Mouse (Mus musculus) forebrain, embryonic 14.5 days (tissue): ENCODE measurements at regions not wholly inside any gene's neighbourhood (a gene's known extent, or its start where the extent isn't known, plus 50 kb on each side); places are given as distances from the start of the nearest gene placed in this dataset.

Experiments
- ATAC-seq: fragments of 200-750 bp; cut with Nextera tagmentation; 2 replicates; pipeline ENCODE4 v1.8.0; 2017; ENCODE audit warnings: mild to moderate bottlenecking, moderate library complexity
- DNase-seq: peaks from one replicate; pipeline ENCODE4 v3.0.0-alpha.2; 2015; ENCODE audit warnings: low spot score
- H3K27ac ChIP-seq: fragments of 300-500 bp; sonication (generic); 2 replicates; pipeline ENCODE4 v1.5.1; 2014; ENCODE audit warnings: low read depth, mild to moderate bottlenecking, control low read depth, low read length, moderate library complexity
- H3K27me3 ChIP-seq: fragments of 300-500 bp; sonication (generic); replicated peaks from 2 replicates; pipeline ENCODE4 v1.6.1; 2014; ENCODE audit warnings: low read length, control low read depth, mixed read lengths; ENCODE audit not compliant: control insufficient read depth, insufficient read depth
- H3K36me3 ChIP-seq: fragments of 300-500 bp; sonication (generic); 2 replicates; pipeline ENCODE4 v1.6.1; 2014; ENCODE audit warnings: low read length, control low read depth; ENCODE audit not compliant: control insufficient read depth, insufficient read depth
- H3K4me1 ChIP-seq: fragments of 300-500 bp; sonication (generic); 2 replicates; pipeline ENCODE4 v1.6.1; 2014; ENCODE audit warnings: antibody characterized with exemption, low read length, control low read depth; ENCODE audit not compliant: control insufficient read depth, insufficient read depth
- H3K4me2 ChIP-seq: fragments of 300-500 bp; sonication (generic); 2 replicates; pipeline ENCODE4 v1.6.1; 2014; ENCODE audit warnings: mild to moderate bottlenecking, control low read depth, low read length
- H3K4me3 ChIP-seq: fragments of 300-500 bp; sonication (generic); 2 replicates; pipeline ENCODE4 v1.5.1; 2014; ENCODE audit warnings: low read depth, low read length, control low read depth
- H3K9ac ChIP-seq: fragments of 300-500 bp; sonication (generic); 2 replicates; pipeline ENCODE4 v1.6.1; 2014; ENCODE audit warnings: mild to moderate bottlenecking, low read length, control low read depth, moderate library complexity
- H3K9me3 ChIP-seq: fragments of 300-500 bp; sonication (generic); replicated peaks from 2 replicates; pipeline ENCODE4 v1.6.1; 2016; ENCODE audit warnings: low read length, control low read depth, mixed read lengths; ENCODE audit not compliant: control insufficient read depth
- WGBS: fragments of 180-500 bp; shearing (Covaris S2); extraction: QIAGEN DNeasy Blood & Tissue Kit; methylation state at CpG from one replicate; pipeline ENCODE4 v1.1.7; 2014; 5-methylcytosine and 5-hydroxymethylcytosine counted together

- Histone ChIP-seq H3K9ac (no peak overlapping the region), H3K4me2 (no peak overlapping the region), H3K27ac (no peak overlapping the region), H3K27me3 (no peaks in the 10 kb centered on the region), H3K4me3 (no peak overlapping the region), H3K9me3 (no peaks in the 10 kb centered on the region), H3K4me1 (no peaks in the 10 kb centered on the region; the same call in 1 of the 2 replicates), H3K36me3 (no peaks in the 10 kb centered on the region)
- WGBS = 67% methylated on average over 5 of the region's 5 CpGs
- ATAC-seq (no peak), DNase-seq (no peak)
Observed at GRCm38 (mm10) chr14:15061966-15062860, 259.0 kb downstream of the Nek10 start.

GRCm38 (mm10) chr14:15062861-15063418 lies 259.7 kb downstream of the Nek10 start:
- Histone ChIP-seq H3K4me1 (no peaks in the 10 kb centered on the region; the same call in 1 of the 2 replicates), H3K4me2 (no peak overlapping the region), H3K27me3 (no peaks in the 10 kb centered on the region), H3K4me3 (no peak overlapping the region), H3K36me3 (no peaks in the 10 kb centered on the region), H3K9me3 (no peaks in the 10 kb centered on the region), H3K27ac (no peak overlapping the region), H3K9ac (no peak overlapping the region)
- DNase-seq = peak; percentile 10
- WGBS = 59% methylated on average over 4 of the region's 4 CpGs
- ATAC-seq = no peak

GRCm38 (mm10) chr14:15064991-15065525 lies 261.8 kb downstream of the Nek10 start:
- H3K4me1 ChIP-seq = no peaks in the 10 kb centered on the region; the same call in 1 of the 2 replicates
- peak; percentile 44; the same call in 1 of the 2 replicates for ATAC-seq
- no peak overlapping the region for H3K4me3 ChIP-seq
- H3K36me3 ChIP-seq = no peaks in the 10 kb centered on the region
- WGBS = 66% methylated on average over 5 of the region's 5 CpGs
- H3K27ac ChIP-seq = no peak overlapping the region
- H3K4me2 ChIP-seq = no peak overlapping the region
- H3K9ac ChIP-seq = no peak overlapping the region
- no peaks in the 10 kb centered on the region for H3K27me3 ChIP-seq
- H3K9me3 ChIP-seq = no peaks in the 10 kb centered on the region
- peak; percentile 35 for DNase-seq

GRCm38 (mm10) chr14:15075877-15076276 lies 272.7 kb downstream of the Nek10 start:
- H3K4me2 ChIP-seq = no peak overlapping the region
- no peak overlapping the region for H3K4me3 ChIP-seq
- ATAC-seq = no peak
- no peak overlapping the region for H3K9ac ChIP-seq
- no peaks in the 10 kb centered on the region for H3K9me3 ChIP-seq
- H3K27me3 ChIP-seq = no peaks in the 10 kb centered on the region
- DNase-seq = no peak
- WGBS = 31% methylated on average over 3 of the region's 3 CpGs
- no peak overlapping the region for H3K27ac ChIP-seq
- no peaks in the 10 kb centered on the region for H3K36me3 ChIP-seq
- no peaks in the 10 kb centered on the region for H3K4me1 ChIP-seq

- no peaks in the 10 kb centered on the region for H3K36me3 ChIP-seq
- H3K4me3 ChIP-seq = no peak overlapping the region
- H3K27ac ChIP-seq = no peak overlapping the region
- 65% methylated on average over 2 of the region's 2 CpGs for WGBS
- no peak overlapping the region for H3K4me2 ChIP-seq
- no peaks in the 10 kb centered on the region for H3K27me3 ChIP-seq
- no peaks in the 10 kb centered on the region for H3K9me3 ChIP-seq
- DNase-seq (no peak), ATAC-seq (no peak)
- no peaks in the 10 kb centered on the region for H3K4me1 ChIP-seq
- H3K9ac ChIP-seq = no peak overlapping the region
Observed at GRCm38 (mm10) chr14:15082889-15083288, 279.7 kb downstream of the Nek10 start.

- Histone ChIP-seq H3K4me2 (no peak overlapping the region), H3K4me1 (no peaks in the 10 kb centered on the region), H3K9me3 (no peaks in the 10 kb centered on the region), H3K27ac (no peak overlapping the region), H3K4me3 (no peak overlapping the region), H3K9ac (no peak overlapping the region), H3K36me3 (no peaks in the 10 kb centered on the region), H3K27me3 (no peaks in the 10 kb centered on the region)
- DNase-seq (no peak), ATAC-seq (no peak)
- WGBS = 56% methylated on average over 1 of the region's 1 CpGs
Observed at GRCm38 (mm10) chr14:15083812-15084211, 280.6 kb downstream of the Nek10 start.

- no peaks in the 10 kb centered on the region for H3K27me3 ChIP-seq
- no peak overlapping the region for H3K27ac ChIP-seq
- no peak overlapping the region for H3K4me2 ChIP-seq
- no peak for ATAC-seq
- DNase-seq = no peak
- WGBS = 81% methylated on average over 5 of the region's 5 CpGs
- H3K9ac ChIP-seq = no peak overlapping the region
- no peaks in the 10 kb centered on the region for H3K36me3 ChIP-seq
- no peak overlapping the region for H3K4me3 ChIP-seq
- H3K4me1 ChIP-seq = no peaks in the 10 kb centered on the region
- H3K9me3 ChIP-seq = no peaks in the 10 kb centered on the region
Observed at GRCm38 (mm10) chr14:15087061-15087460, 283.8 kb downstream of the Nek10 start.

- no peak for DNase-seq
- Histone ChIP-seq H3K4me2 (no peak overlapping the region), H3K4me1 (no peaks in the 10 kb centered on the region), H3K9ac (no peak overlapping the region), H3K4me3 (no peak overlapping the region), H3K27me3 (no peaks in the 10 kb centered on the region), H3K27ac (no peak overlapping the region), H3K9me3 (no peaks in the 10 kb centered on the region), H3K36me3 (no peaks in the 10 kb centered on the region)
- 55% methylated on average over 1 of the region's 1 CpGs for WGBS
- no peak for ATAC-seq
Observed at GRCm38 (mm10) chr14:15096865-15097264, 293.6 kb downstream of the Nek10 start.

GRCm38 (mm10) chr14:15099909-15100308 lies 296.7 kb downstream of the Nek10 start:
- no peak overlapping the region for H3K4me2 ChIP-seq
- no peaks in the 10 kb centered on the region for H3K9me3 ChIP-seq
- no peak overlapping the region for H3K27ac ChIP-seq
- H3K27me3 ChIP-seq = no peaks in the 10 kb centered on the region
- no peak overlapping the region for H3K4me3 ChIP-seq
- H3K4me1 ChIP-seq = no peaks in the 10 kb centered on the region
- H3K9ac ChIP-seq = no peak overlapping the region
- no peaks in the 10 kb centered on the region for H3K36me3 ChIP-seq
- ATAC-seq (no peak), DNase-seq (no peak)
